Mouse (Mus musculus) gastrocnemius, postnatal 14 days (tissue): ENCODE results near the gene Olfr221. TPM values are rescaled to one million over a fixed set of nuclear protein-coding genes. Genes with fewer than 3 reads are reported as not detected.

Experiments
- DNase-seq: peaks from one replicate; pipeline ENCODE4 v3.0.0; 2021; ENCODE audit warnings: mixed read lengths
- intact Hi-C: fragments of 180-260 bp; cut with DNase I; formaldehyde crosslinking; loops from one replicate; pipeline ENCODE4 v1.15.1; 2025; ENCODE audit warnings: low total_unique reads
- total RNA-seq, 2 experiments: library from RNA; stranded (reverse); gene quantifications; 2 replicates each; pipeline ENCODE4 v1.2.3; 2021

The Olfr221 gene
- total RNA-seq, 2 experiments from 2014 or later = not detected

DNA sequence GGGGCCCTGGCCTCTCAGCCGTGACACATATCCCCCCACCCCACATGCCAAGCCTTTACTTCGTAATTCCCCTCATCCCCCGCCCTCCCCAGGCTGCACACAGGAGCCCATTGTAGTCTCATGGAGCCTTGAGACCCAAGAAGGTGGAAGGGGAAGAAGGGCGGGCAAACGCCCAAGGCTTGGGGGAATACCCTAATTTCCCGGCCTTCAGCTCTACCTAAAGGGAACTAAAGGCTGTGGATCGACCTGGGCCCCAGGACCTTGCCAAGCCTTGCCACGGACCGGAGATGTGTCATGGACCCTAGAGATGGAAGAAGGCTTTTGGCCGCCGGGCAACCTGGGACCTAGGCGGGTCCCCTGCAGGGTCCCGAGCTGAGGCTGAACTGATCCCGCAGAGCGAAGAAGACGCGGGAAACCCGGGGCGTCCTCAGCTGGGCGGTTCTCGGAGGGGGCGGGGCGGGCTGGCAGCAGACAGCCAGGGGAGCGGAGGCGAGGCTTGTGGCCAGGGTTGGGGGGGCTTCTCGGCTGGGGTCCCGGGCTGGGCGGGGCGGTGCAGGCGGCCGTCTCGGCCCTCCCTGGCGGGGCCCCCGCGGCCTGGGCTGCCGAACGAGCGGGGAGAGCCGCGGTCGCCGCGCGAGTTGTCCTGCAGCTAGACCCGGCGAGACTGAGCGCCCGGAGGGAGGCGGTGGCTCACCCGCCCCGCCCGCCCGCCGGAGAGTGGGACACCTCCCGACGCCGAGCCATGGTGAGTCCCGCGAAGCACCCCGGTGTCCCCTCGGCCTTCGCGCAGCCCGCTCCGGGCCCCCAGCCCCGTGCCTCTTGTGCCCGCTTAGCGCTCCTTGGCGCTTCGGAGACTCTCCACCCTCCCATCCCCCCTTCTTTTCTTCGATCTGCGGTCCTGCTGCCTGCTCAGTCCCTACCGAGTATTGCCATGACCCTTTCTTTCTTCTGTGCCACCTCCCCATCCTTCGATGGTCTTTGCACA, 57.7 kb downstream of the Olfr221 start, which contains the start of gene Arhgef40:
Gene Arhgef40 (plus strand): TSS at position 473 of the 985 bp plus-strand sequence.
- peak; percentile 87 for DNase-seq
- intact Hi-C loops = loop anchor here (10.0 kb wide), 1 partner anchor 50 kb away; no protein-coding TSS in a partner anchor

Other genes with a start within 250 kb of the Olfr221 start
- gene AY358078, start 242.4 kb downstream of the Olfr221 start, total RNA-seq = not detected
- gene Ear6, start 188.8 kb downstream of the Olfr221 start, total RNA-seq = not detected
- 10 to 100 TPM in 1 of 2 experiments, 1 to 10 TPM in 1; 8.3 to 13.1 TPM for gene Mettl17, start 157.6 kb downstream of the Olfr221 start, total RNA-seq
- under 1 TPM; 0.31 to 0.37 TPM for gene Slc39a2, start 149.6 kb downstream of the Olfr221 start, total RNA-seq
- 1,000 to 10,000 TPM in 1 of 2 experiments, 100 to 1,000 TPM in 1; 964 to 1,110 TPM for gene Ndrg2, start 128.3 kb downstream of the Olfr221 start, total RNA-seq
- gene Tppp2, start 124.0 kb downstream of the Olfr221 start, total RNA-seq = under 1 TPM in 1 of 2 experiments, not detected in 1; 0.35 TPM
- not detected for gene Rnase13, start 119.7 kb downstream of the Olfr221 start, total RNA-seq
- gene Arhgef40, start 57.7 kb downstream of the Olfr221 start, total RNA-seq = 10 to 100 TPM; 24.2 to 32.0 TPM
- under 1 TPM; 0.55 to 0.62 TPM for gene Tmem253, start 26.8 kb downstream of the Olfr221 start, total RNA-seq
- gene Zfp219, start 21.7 kb downstream of the Olfr221 start, total RNA-seq = 10 to 100 TPM; 13.3 to 13.4 TPM
- 10 to 100 TPM; 76.7 to 88.8 TPM for gene Hnrnpc, start 61.6 kb upstream of the Olfr221 start, total RNA-seq
- under 1 TPM in 1 of 2 experiments, not detected in 1; 0.25 TPM for gene Rpgrip1, start 68.2 kb upstream of the Olfr221 start, total RNA-seq
- 10 to 100 TPM; 15.7 to 16.1 TPM for gene Supt16, start 155.0 kb upstream of the Olfr221 start, total RNA-seq
- gene Chd8, start 215.3 kb upstream of the Olfr221 start, total RNA-seq = 10 to 100 TPM; 36.5 to 37.7 TPM
- gene Tox4, start 236.7 kb upstream of the Olfr221 start, total RNA-seq = 10 to 100 TPM; 31.9 to 33.1 TPM
- 1 to 10 TPM; 3.7 to 5.0 TPM for gene Rab2b, start 237.1 kb upstream of the Olfr221 start, total RNA-seq